In the genomic region with DNA sequence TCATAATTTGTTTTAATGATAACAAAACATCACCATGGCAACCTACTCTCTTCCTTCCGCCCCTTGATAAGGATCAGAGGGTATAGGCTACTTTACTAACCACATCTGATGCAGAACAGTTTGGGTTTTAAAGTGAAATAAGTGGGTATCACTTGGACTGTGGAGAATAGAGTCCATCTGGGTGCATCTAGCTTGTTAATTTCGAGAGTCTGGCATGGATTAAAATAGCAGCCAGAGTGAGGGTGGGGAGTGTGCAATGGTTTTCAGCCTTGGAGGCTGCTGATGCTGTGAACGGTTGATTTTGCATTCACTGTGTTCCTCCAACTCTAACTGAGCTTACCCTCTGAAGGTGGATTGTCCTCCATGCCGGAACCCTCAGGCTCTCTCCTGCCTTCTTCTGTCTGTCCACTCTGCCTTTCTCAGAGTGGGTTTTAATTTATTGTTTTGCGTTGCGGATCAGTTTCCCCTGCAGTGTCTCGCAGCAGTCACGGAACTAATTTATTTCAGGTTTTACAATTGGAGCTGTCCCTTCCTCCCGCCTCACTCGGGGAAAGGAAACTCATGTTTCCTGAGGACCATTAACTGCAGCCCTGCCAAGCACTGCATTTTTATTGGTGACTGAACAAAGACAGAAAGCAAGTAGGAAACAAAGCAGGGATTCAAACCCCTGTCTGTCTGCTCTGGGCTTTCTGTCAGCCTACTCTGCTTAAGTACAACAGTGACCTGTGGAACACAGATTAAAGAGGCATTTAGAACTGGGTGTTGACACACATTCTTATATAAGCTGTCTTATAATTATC, we compare ENCODE assay signal across 9 mouse cellular contexts. TPM values are rescaled to one million over a fixed set of nuclear protein-coding genes. Genes with fewer than 3 reads are reported as not detected.
A peak's percentile ranks its signal among the peaks of the same experiment; 100 is the strongest.
DNase-seq lines count a peak whose midpoint lies in the region; ATAC-seq and TF ChIP-seq lines count a peak whose summit lies in the region.
"Had no signal": no experiment of that assay in that cellular context is flagged by ENCODE, and none has a peak within 500 bp of the region (broad histone marks: within the 10 kb centered on the region; RNA-seq: fewer than 3 reads in every experiment).

No protein-coding gene starts in this region.

- H3K27ac ChIP-seq in limb, embryonic 14.5 days (replicated peaks; ENCODE audit: low read depth, low read length): peak overlapping the region; percentile 73
- H3K27ac ChIP-seq: macrophage had no signal

- no peak overlapping the region for H3K4me3 ChIP-seq in limb, embryonic 14.5 days (replicated peaks; ENCODE audit: low read length)

- peak; percentile 13 to 21; a peak in 3 of 4 replicates for ATAC-seq in hematopoietic stem cell, adult 5-6 weeks (replicated peaks in 1 of 2; ENCODE audit: insufficient read depth in 1 of 2, low FRiP score in 2 of 2, low TSS enrichment in 1 of 2, low read depth in 1 of 2, poor library complexity in 2 of 2, severe bottlenecking in 2 of 2)
- ATAC-seq in limb, embryonic 14.5 days (ENCODE audit: low FRiP score, low read depth): no peak

- peaks cover 80% of the 10 kb centered on the region for H3K4me1 ChIP-seq in limb, embryonic 14.5 days (ENCODE audit: control insufficient read depth, insufficient read depth, low read length)

- intact Hi-C loops in gastrocnemius, postnatal 14 days (cut with DNase I; ENCODE audit: low total_unique reads): no loop called here

- TF ChIP-seq POLR2A in brain, embryonic 14.5 days (IDR thresholded peaks at IDR 0.05; ENCODE audit: borderline replicate concordance, extremely low read depth, insufficient read depth, insufficient read length, poor library complexity, severe bottlenecking): no peak
- TF ChIP-seq POLR2A in limb, embryonic 14.5 days (IDR thresholded peaks at IDR 0.05; ENCODE audit: borderline replicate concordance, extremely low read depth, insufficient read depth, insufficient read length): no peak

- peak overlapping the region; percentile 32 for H3K4me2 ChIP-seq in limb, embryonic 14.5 days (replicated peaks; ENCODE audit: low read depth, low read length, severe bottlenecking)

- H3K36me3 ChIP-seq in limb, embryonic 14.5 days (ENCODE audit: control insufficient read depth, insufficient read depth, low read length): no peaks in the 10 kb centered on the region

- TF ChIP-seq CTCF in brain, embryonic 14.5 days (IDR thresholded peaks at IDR 0.05; ENCODE audit: borderline replicate concordance, extremely low read depth, insufficient read depth, insufficient read length): no peak

- no peak overlapping the region for H3K9ac ChIP-seq in limb, embryonic 14.5 days (ENCODE audit: low read depth, low read length, severe bottlenecking)

- DNase-seq in layer of hippocampus, adult 9-10 months (ENCODE audit: low spot score): peak; percentile 25
- no peak for DNase-seq in layer of hippocampus, postnatal 10 days (ENCODE audit: low spot score in 2 of 2)
- DNase-seq in brain, embryonic 14.5 days (ENCODE audit: low read depth): peak; percentile 82
- DNase-seq in limb, embryonic 14.5 days (ENCODE audit: low spot score): no peak
- DNase-seq in adrenal gland, postnatal 36 days: no peak
- no peak for DNase-seq in gastrocnemius, postnatal 14 days
- no peak for DNase-seq in urinary bladder, postnatal 25 days (ENCODE audit: low spot score)

- 13% methylated on average over 10 of the region's 10 CpGs for WGBS in limb, embryonic 14.5 days

- no peaks in the 10 kb centered on the region for H3K9me3 ChIP-seq in limb, embryonic 14.5 days (ENCODE audit: control insufficient read depth, low read length)

- no peaks in the 10 kb centered on the region for H3K27me3 ChIP-seq in limb, embryonic 14.5 days (ENCODE audit: control insufficient read depth, insufficient read depth, low read length)

RNA-seq across cellular contexts. Expression of a gene that starts 40.4 kb away (rescaled TPM):
- 100 to 1,000 TPM; 147 to 157 TPM for total RNA-seq in layer of hippocampus, postnatal 10 days (2021)
- polyA plus RNA-seq in brain, embryonic 14.5 days (2012; rRNA removed): 111 and 133 TPM in 2 replicates
- total RNA-seq in hematopoietic stem cell, adult 5-6 weeks (2017): 40.8 and 59.0 TPM in 2 replicates
- polyA plus RNA-seq in limb, embryonic 14.5 days (2012; rRNA removed): 141 and 149 TPM in 2 replicates
- polyA plus RNA-seq in limb, embryonic 14.5 days (2014; fragmentation: Nextera tagmentation; extraction: Ambion mirVana): 197 and 206 TPM in 2 replicates
- total RNA-seq in adrenal gland, postnatal 36 days (2021): 10 to 100 TPM; 37.0 to 46.9 TPM
- 100 to 1,000 TPM; 101 to 111 TPM for total RNA-seq in gastrocnemius, postnatal 14 days (2021)

Comparison
In these comparisons a context has a peak if more than half of its experiments do, and no peak if none do; other contexts are left out.
1. DNase-seq: peak in layer of hippocampus, adult 9-10 months (single experiment) and brain, embryonic 14.5 days (single experiment); none in layer of hippocampus, postnatal 10 days (0 of 2), limb, embryonic 14.5 days (single experiment), adrenal gland, postnatal 36 days (0 of 2), gastrocnemius, postnatal 14 days (single experiment) and urinary bladder, postnatal 25 days (single experiment).